Mouse (Mus musculus) right cerebral cortex, postnatal 25 days (tissue): ENCODE data around the gene Ralbp1.

ENCODE experiments used
- DNase-seq: peaks from one replicate; pipeline ENCODE4 v3.0.0; 2022

Gene Ralbp1

GRCm38 (mm10) chr17:65889476-65889875, 3.9 kb upstream of the Ralbp1 start:
- no peak for DNase-seq

GRCm38 (mm10) chr17:65886571-65886970, 973 bp upstream of the Ralbp1 start:
- DNase-seq: no peak

- no peak for DNase-seq
Observed at GRCm38 (mm10) chr17:65885398-65885696, 251 bp downstream of the Ralbp1 start.

- peak; percentile 100 for DNase-seq
Observed at GRCm38 (mm10) chr17:65884691-65885397, 754 bp downstream of the Ralbp1 start.

GRCm38 (mm10) chr17:65884061-65884669, 1.4 kb downstream of the Ralbp1 start:
- DNase-seq: peak; percentile 35

- DNase-seq: no peak
Observed at GRCm38 (mm10) chr17:65877026-65877425, 8.6 kb downstream of the Ralbp1 start.

- no peak for DNase-seq
Observed at GRCm38 (mm10) chr17:65873834-65874233, 11.8 kb downstream of the Ralbp1 start.

GRCm38 (mm10) chr17:65873156-65873555, 12.4 kb downstream of the Ralbp1 start:
- no peak for DNase-seq

- DNase-seq: no peak
Observed at GRCm38 (mm10) chr17:65872652-65873051, 12.9 kb downstream of the Ralbp1 start.

GRCm38 (mm10) chr17:65872051-65872450, 13.5 kb downstream of the Ralbp1 start:
- no peak for DNase-seq

- DNase-seq: no peak
Observed at GRCm38 (mm10) chr17:65871641-65872041, 14.0 kb downstream of the Ralbp1 start.

GRCm38 (mm10) chr17:65870146-65870545, 15.5 kb downstream of the Ralbp1 start:
- DNase-seq: no peak

- DNase-seq: no peak
Observed at GRCm38 (mm10) chr17:65869720-65870119, 15.9 kb downstream of the Ralbp1 start.

- no peak for DNase-seq
Observed at GRCm38 (mm10) chr17:65867996-65868395, 17.6 kb downstream of the Ralbp1 start.

GRCm38 (mm10) chr17:65866201-65866600, 19.4 kb downstream of the Ralbp1 start:
- DNase-seq: no peak

- DNase-seq: no peak
Observed at GRCm38 (mm10) chr17:65865265-65865664, 20.3 kb downstream of the Ralbp1 start.

GRCm38 (mm10) chr17:65864742-65865141, 20.9 kb downstream of the Ralbp1 start:
- DNase-seq: no peak

- DNase-seq: no peak
Observed at GRCm38 (mm10) chr17:65863830-65864229, 21.8 kb downstream of the Ralbp1 start.

- no peak for DNase-seq
Observed at GRCm38 (mm10) chr17:65862579-65862978, 23.0 kb downstream of the Ralbp1 start.

GRCm38 (mm10) chr17:65857617-65858016, 28.0 kb downstream of the Ralbp1 start:
- no peak for DNase-seq

- no peak for DNase-seq
Observed at GRCm38 (mm10) chr17:65854006-65854405, 31.6 kb downstream of the Ralbp1 start.

- DNase-seq: no peak
Observed at GRCm38 (mm10) chr17:65853326-65853725, 32.3 kb downstream of the Ralbp1 start.

GRCm38 (mm10) chr17:65851749-65852148, 33.8 kb downstream of the Ralbp1 start:
- no peak for DNase-seq

GRCm38 (mm10) chr17:65850487-65850886, 35.1 kb downstream of the Ralbp1 start:
- DNase-seq: no peak
